Mouse (Mus musculus) myocyte (in vitro differentiated cells): Measurements from ENCODE around the gene Hvcn1. TPM values are rescaled to one million over a fixed set of nuclear protein-coding genes. Genes with fewer than 3 reads are reported as not detected.

ENCODE experiments used
- H3K27me3 ChIP-seq: one replicate; pipeline ENCODE4 v1.6.1; 2011; ENCODE audit not compliant: control insufficient read depth, insufficient read depth, insufficient read length
- H3K36me3 ChIP-seq: one replicate; pipeline ENCODE4 v1.6.1; 2011; ENCODE audit not compliant: control insufficient read depth, insufficient read depth
- H3K4me2 ChIP-seq: one replicate; pipeline ENCODE4 v1.6.1; 2011; ENCODE audit warnings: low read depth, control low read depth
- H3K4me3 ChIP-seq: one replicate; pipeline ENCODE4 v1.5.1; 2011; ENCODE audit warnings: mild to moderate bottlenecking, control low read depth, moderate library complexity
- H3K79me2 ChIP-seq: one replicate; pipeline ENCODE4 v1.6.1; 2011; ENCODE audit not compliant: control insufficient read depth, insufficient read depth
- H3ac ChIP-seq: one replicate; pipeline ENCODE4 v1.6.1; 2011; ENCODE audit not compliant: control insufficient read depth, insufficient read length
- CEBPB ChIP-seq: IDR thresholded peaks from 2 replicates; pipeline ENCODE4 v1.6.1; 2011; ENCODE audit warnings: mild to moderate bottlenecking, moderate library complexity; ENCODE audit not compliant: poor library complexity, insufficient read depth, severe bottlenecking
- E2F4 ChIP-seq: IDR thresholded peaks from one replicate; pipeline ENCODE4 v1.6.1; 2011; ENCODE audit warnings: mild to moderate bottlenecking, control low read depth, moderate library complexity; ENCODE audit not compliant: insufficient read depth
- MAX ChIP-seq: IDR thresholded peaks from one replicate; pipeline ENCODE4 v1.6.1; 2011; ENCODE audit warnings: low read depth, mild to moderate bottlenecking, control low read depth
- MYOD1 ChIP-seq, 3 experiments: IDR thresholded peaks; one replicate each; pipeline ENCODE4 v1.6.1; 2011; ENCODE audit warnings: control low read depth in 2 of 3, low read depth in 2 of 3, mild to moderate bottlenecking in 2 of 3, moderate library complexity in 1 of 3; ENCODE audit not compliant: insufficient read length in 2 of 3, control insufficient read depth in 1 of 3
- MYOG ChIP-seq, 3 experiments: IDR thresholded peaks; one replicate each; pipeline ENCODE4 v1.6.1; 2011; ENCODE audit warnings: control low read depth in 2 of 3, low read depth in 2 of 3, mild to moderate bottlenecking in 2 of 3; ENCODE audit not compliant: insufficient read length in 2 of 3, control insufficient read depth in 1 of 3, insufficient read depth in 1 of 3
- POLR2A ChIP-seq: IDR thresholded peaks from one replicate; pipeline ENCODE4 v1.6.1; 2011; ENCODE audit warnings: low read depth, mild to moderate bottlenecking, control low read depth, moderate library complexity; ENCODE audit not compliant: insufficient read length
- POLR2AphosphoS2 ChIP-seq: IDR thresholded peaks from one replicate; pipeline ENCODE4 v1.6.1; 2011; ENCODE audit warnings: low read depth, control low read depth; ENCODE audit not compliant: insufficient read length
- REST ChIP-seq: IDR thresholded peaks from one replicate; pipeline ENCODE4 v1.6.1; 2011; ENCODE audit warnings: mild to moderate bottlenecking, control low read depth, moderate library complexity; ENCODE audit not compliant: insufficient read depth, insufficient read length
- SRF ChIP-seq: IDR thresholded peaks from one replicate; pipeline ENCODE4 v1.6.1; 2011; ENCODE audit warnings: low read depth; ENCODE audit not compliant: control insufficient read depth, insufficient read length
- TCF12 ChIP-seq: IDR thresholded peaks from one replicate; pipeline ENCODE4 v1.6.1; 2011; ENCODE audit warnings: mild to moderate bottlenecking, control low read depth; ENCODE audit not compliant: poor library complexity, insufficient read depth, severe bottlenecking
- TCF3 ChIP-seq: IDR thresholded peaks from one replicate; pipeline ENCODE4 v1.6.1; 2011; ENCODE audit warnings: low read depth, control low read depth; ENCODE audit not compliant: insufficient read length
- USF1 ChIP-seq: IDR thresholded peaks from one replicate; pipeline ENCODE4 v1.6.1; 2011; ENCODE audit warnings: low read depth, mild to moderate bottlenecking, control low read depth, moderate library complexity
- polyA plus RNA-seq: library from polyadenylated mRNA; unstranded; fragments of >200 nt; fragmentation: generic; extraction: Trizol; gene quantifications from one replicate; pipeline ENCODE4 v1.2.1, GENCODE M21; 2012; ENCODE audit warnings: missing spikeins

The Hvcn1 gene
- polyA plus RNA-seq, 1 experiment: 0.08 TPM

- H3K36me3 ChIP-seq: no peaks in the 10 kb centered on the region
- H3K27me3 ChIP-seq: no peaks in the 10 kb centered on the region
- no peak overlapping the region for H3ac ChIP-seq
- no peak overlapping the region for H3K4me2 ChIP-seq
- H3K79me2 ChIP-seq: no peaks in the 10 kb centered on the region
- TF ChIP-seq POLR2A (no peak), USF1 (no peak), REST (no peak), MYOG (IDR thresholded peaks at IDR 0.05; ENCODE audit: control insufficient read depth in 1 of 3, insufficient read depth in 1 of 3, insufficient read length in 2 of 3, low read depth in 2 of 3) (no peak), MAX (no peak), CEBPB (no peak)
- no peak overlapping the region for H3K4me3 ChIP-seq
Observed at GRCm38 (mm10) chr5:122245186-122245585, 38.6 kb downstream of the Hvcn1 start.

- Histone ChIP-seq H3K79me2 (no peaks in the 10 kb centered on the region), H3K4me2 (no peak overlapping the region), H3K27me3 (no peaks in the 10 kb centered on the region), H3K36me3 (no peaks in the 10 kb centered on the region), H3K4me3 (no peak overlapping the region), H3ac (no peak overlapping the region)
- TF ChIP-seq E2F4: no peak
- TF ChIP-seq POLR2AphosphoS2: no peak
- TF ChIP-seq TCF12: no peak
- no peak for TF ChIP-seq MYOG (IDR thresholded peaks at IDR 0.05; ENCODE audit: control insufficient read depth in 1 of 3, insufficient read depth in 1 of 3, insufficient read length in 2 of 3, low read depth in 2 of 3)
- TF ChIP-seq CEBPB: no peak
- TF ChIP-seq SRF: no peak
- TF ChIP-seq POLR2A: no peak
- TF ChIP-seq MAX: no peak
- no peak for TF ChIP-seq MYOD1 (IDR thresholded peaks at IDR 0.05; ENCODE audit: control insufficient read depth in 1 of 3, insufficient read length in 2 of 3, low read depth in 2 of 3)
- no peak for TF ChIP-seq REST
- no peak for TF ChIP-seq USF1
- TF ChIP-seq TCF3: no peak
Observed at GRCm38 (mm10) chr5:122246547-122247167, 40.1 kb downstream of the Hvcn1 start.

GRCm38 (mm10) chr5:122247529-122247928 is 40.9 kb downstream of the Hvcn1 start:
- H3K4me3 ChIP-seq: no peak overlapping the region
- H3ac ChIP-seq: no peak overlapping the region
- no peak overlapping the region for H3K4me2 ChIP-seq
- H3K27me3 ChIP-seq: no peaks in the 10 kb centered on the region
- H3K79me2 ChIP-seq: no peaks in the 10 kb centered on the region
- no peaks in the 10 kb centered on the region for H3K36me3 ChIP-seq
- no peak for TF ChIP-seq MYOG (IDR thresholded peaks at IDR 0.05; ENCODE audit: control insufficient read depth in 1 of 3, insufficient read depth in 1 of 3, insufficient read length in 2 of 3, low read depth in 2 of 3)
- no peak for TF ChIP-seq SRF
- no peak for TF ChIP-seq E2F4
- no peak for TF ChIP-seq TCF3
- TF ChIP-seq POLR2AphosphoS2: no peak
- no peak for TF ChIP-seq MAX
- TF ChIP-seq TCF12: no peak
- no peak for TF ChIP-seq REST
- no peak for TF ChIP-seq USF1
- TF ChIP-seq MYOD1 (IDR thresholded peaks at IDR 0.05; ENCODE audit: control insufficient read depth in 1 of 3, insufficient read length in 2 of 3, low read depth in 2 of 3): no peak
- TF ChIP-seq POLR2A: no peak
- TF ChIP-seq CEBPB: no peak

DNA sequence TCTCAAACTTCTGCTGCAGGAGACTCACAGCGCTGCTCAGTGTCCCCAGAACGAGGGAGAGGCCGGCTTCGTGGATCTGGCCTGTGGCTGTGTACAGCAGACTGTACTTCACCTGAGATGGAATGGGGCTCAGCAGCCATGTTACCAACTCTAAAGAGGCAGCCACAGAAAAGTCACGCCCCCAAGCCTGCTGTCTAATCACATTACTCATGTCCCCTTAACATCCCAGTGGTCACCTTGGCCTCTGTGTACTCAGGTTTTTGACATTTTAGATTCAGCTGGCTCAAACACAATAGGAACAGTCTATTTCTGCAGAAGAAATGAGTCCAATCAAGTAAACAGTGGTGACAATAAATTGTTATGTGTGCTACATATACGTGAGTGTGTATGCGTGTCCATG is 41.3 kb downstream of the Hvcn1 start:
- Histone ChIP-seq H3K4me3 (no peak overlapping the region), H3ac (no peak overlapping the region), H3K79me2 (no peaks in the 10 kb centered on the region), H3K36me3 (no peaks in the 10 kb centered on the region), H3K27me3 (no peaks in the 10 kb centered on the region), H3K4me2 (no peak overlapping the region)
- TF ChIP-seq MYOG (IDR thresholded peaks at IDR 0.05; ENCODE audit: control insufficient read depth in 1 of 3, insufficient read depth in 1 of 3, insufficient read length in 2 of 3, low read depth in 2 of 3) (no peak), E2F4 (no peak), SRF (no peak), POLR2A (no peak), REST (no peak), CEBPB (no peak), TCF12 (no peak), USF1 (no peak), MAX (no peak), TCF3 (no peak), MYOD1 (IDR thresholded peaks at IDR 0.05; ENCODE audit: control insufficient read depth in 1 of 3, insufficient read length in 2 of 3, low read depth in 2 of 3) (no peak), POLR2AphosphoS2 (no peak)

DNA sequence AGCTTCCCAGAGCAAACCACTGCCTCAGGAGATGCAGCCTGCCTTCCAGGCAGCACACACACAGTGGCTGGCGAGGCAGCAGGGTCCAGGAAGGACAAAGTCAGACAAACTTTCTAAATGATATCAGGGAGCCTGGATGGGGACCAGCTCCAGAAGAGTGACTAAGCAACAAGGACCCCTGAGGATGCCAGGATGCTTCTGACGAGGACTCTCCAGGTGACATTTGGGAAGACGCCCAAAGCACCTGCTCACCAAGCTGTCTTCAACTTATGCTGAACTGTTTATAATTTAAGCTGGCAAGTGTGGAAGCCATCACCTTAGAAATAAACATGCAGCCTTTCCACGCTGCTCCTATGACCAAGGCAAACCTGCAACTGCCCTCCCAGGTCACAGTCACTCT is 42.7 kb downstream of the Hvcn1 start:
- no peaks in the 10 kb centered on the region for H3K27me3 ChIP-seq
- TF ChIP-seq USF1 (no peak), CEBPB (no peak), MYOG (IDR thresholded peaks at IDR 0.05; ENCODE audit: control insufficient read depth in 1 of 3, insufficient read depth in 1 of 3, insufficient read length in 2 of 3, low read depth in 2 of 3) (no peak), E2F4 (no peak), REST (no peak), MAX (no peak), TCF12 (no peak), POLR2A (no peak), POLR2AphosphoS2 (no peak), MYOD1 (IDR thresholded peaks at IDR 0.05; ENCODE audit: control insufficient read depth in 1 of 3, insufficient read length in 2 of 3, low read depth in 2 of 3) (no peak), TCF3 (no peak), SRF (no peak)
- no peaks in the 10 kb centered on the region for H3K79me2 ChIP-seq
- H3K4me3 ChIP-seq: no peak overlapping the region
- no peak overlapping the region for H3ac ChIP-seq
- H3K4me2 ChIP-seq: no peak overlapping the region
- H3K36me3 ChIP-seq: no peaks in the 10 kb centered on the region
